11 mouse cellular contexts compared by ENCODE assay signal in the genomic region with DNA sequence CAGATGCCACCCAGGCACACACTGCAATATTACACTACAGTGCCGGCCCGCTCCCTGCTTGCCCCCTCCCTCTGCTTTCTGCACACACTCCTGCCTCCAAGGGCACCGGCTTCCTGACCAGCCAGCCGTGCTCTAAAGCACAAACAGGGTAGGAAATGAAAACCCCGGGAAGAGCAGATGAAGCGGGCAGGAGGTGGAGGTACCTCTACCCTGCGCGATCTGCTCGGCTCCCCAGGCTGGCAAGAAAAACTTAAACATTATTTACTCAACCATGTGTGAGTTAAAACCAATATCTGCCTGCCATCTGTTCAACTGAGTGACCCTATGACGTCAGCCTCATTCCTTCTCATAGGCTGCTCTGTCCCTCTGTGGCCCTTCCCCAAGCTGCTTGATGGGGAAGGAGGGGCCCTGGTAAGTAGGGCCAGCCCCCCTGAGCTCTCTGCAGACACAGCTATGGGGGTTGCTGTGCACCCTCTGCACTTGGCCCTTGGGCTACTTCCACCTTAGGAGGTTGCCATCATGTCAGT.
DNase-seq lines count a peak whose midpoint lies in the region; ATAC-seq lines count a peak whose summit lies in the region.
"Had no signal": no experiment of that assay in that cellular context is flagged by ENCODE, and none has a peak within 500 bp of the region (broad histone marks: within the 10 kb centered on the region; RNA-seq: fewer than 3 reads in every experiment).

No protein-coding gene starts in this region.

- H3K27ac ChIP-seq in kidney, embryonic 15.5 days = peak overlapping the region; percentile 68
- H3K27ac ChIP-seq in embryonic facial prominence, embryonic 12.5 days = no peak overlapping the region
- H3K27ac ChIP-seq in limb, embryonic 10.5 days = peak overlapping the region; percentile 37; the same call in 1 of the 2 replicates
- peak overlapping the region; percentile 37; the same call in 1 of the 2 replicates for H3K27ac ChIP-seq in neural tube, embryonic 15.5 days (replicated peaks)
- H3K27ac ChIP-seq: macrophage had no signal

- intact Hi-C loops in left cerebral cortex, postnatal 14 days (cut with DNase I) = no loop called here

- H3K4me1 ChIP-seq in kidney, embryonic 15.5 days = peaks cover 37% of the 10 kb centered on the region
- H3K4me1 ChIP-seq in embryonic facial prominence, embryonic 12.5 days = peaks cover 14% of the 10 kb centered on the region
- H3K4me1 ChIP-seq in limb, embryonic 10.5 days = peaks cover 37% of the 10 kb centered on the region
- peaks cover 44% of the 10 kb centered on the region for H3K4me1 ChIP-seq in neural tube, embryonic 15.5 days

- 29% methylated on average over 10 of the region's 10 CpGs for WGBS in kidney, embryonic 15.5 days
- WGBS in embryonic facial prominence, embryonic 12.5 days = 30% methylated on average over 10 of the region's 10 CpGs
- WGBS in limb, embryonic 10.5 days = 67% methylated on average over 10 of the region's 10 CpGs
- 16% methylated on average over 10 of the region's 10 CpGs for WGBS in neural tube, embryonic 15.5 days

- H3K4me2 ChIP-seq in kidney, embryonic 15.5 days = peak overlapping the region; percentile 43
- H3K4me2 ChIP-seq in embryonic facial prominence, embryonic 12.5 days (replicated peaks) = peak overlapping the region; percentile 9; the same call in 1 of the 2 replicates
- H3K4me2 ChIP-seq in neural tube, embryonic 15.5 days = no peak overlapping the region

- no peak overlapping the region for H3K4me3 ChIP-seq in kidney, embryonic 15.5 days (replicated peaks)
- H3K4me3 ChIP-seq in embryonic facial prominence, embryonic 12.5 days = no peak overlapping the region
- no peak overlapping the region for H3K4me3 ChIP-seq in limb, embryonic 10.5 days
- H3K4me3 ChIP-seq in neural tube, embryonic 15.5 days (replicated peaks) = no peak overlapping the region

- H3K9ac ChIP-seq in kidney, embryonic 15.5 days = no peak overlapping the region
- no peak overlapping the region for H3K9ac ChIP-seq in embryonic facial prominence, embryonic 12.5 days
- H3K9ac ChIP-seq in neural tube, embryonic 15.5 days (replicated peaks) = no peak overlapping the region

- ATAC-seq in kidney, embryonic 15.5 days (replicated peaks; ENCODE audit: low FRiP score) = peak; percentile 81
- ATAC-seq in embryonic facial prominence, embryonic 12.5 days (ENCODE audit: insufficient number of reproducible peaks, insufficient read depth, low FRiP score, low TSS enrichment) = 0 out of 2 replicates have a peak, but pooled peaks have one; percentile 43
- ATAC-seq in neural tube, embryonic 15.5 days (ENCODE audit: low FRiP score) = 0 out of 2 replicates have a peak, but pooled peaks have one; percentile 26
- no peak for ATAC-seq in erythroid progenitor cell, adult 5-6 weeks (replicated peaks; ENCODE audit: low FRiP score, poor library complexity, severe bottlenecking)

- no peak for DNase-seq in kidney, adult 9 months
- no peak for DNase-seq in limb, embryonic 10.5 days (ENCODE audit: low spot score)
- DNase-seq in right cerebral cortex, postnatal 36 days (ENCODE audit: low spot score in 2 of 2) = no peak
- DNase-seq in left cerebral cortex, postnatal 14 days (ENCODE audit: low spot score in 2 of 2) = no peak
- DNase-seq: right cerebral cortex, postnatal 14 days; thymus, postnatal 4 days had no signal

- no peaks in the 10 kb centered on the region for H3K9me3 ChIP-seq in kidney, embryonic 15.5 days (replicated peaks)
- H3K9me3 ChIP-seq in embryonic facial prominence, embryonic 12.5 days = no peaks in the 10 kb centered on the region
- H3K9me3 ChIP-seq in limb, embryonic 10.5 days (replicated peaks) = no peaks in the 10 kb centered on the region
- no peaks in the 10 kb centered on the region for H3K9me3 ChIP-seq in neural tube, embryonic 15.5 days (replicated peaks)

- H3K27me3 ChIP-seq in kidney, embryonic 15.5 days = 0 out of 2 replicates have a peak, but pooled peaks cover 5% of the 10 kb centered on the region
- 0 out of 2 replicates have a peak, but pooled peaks cover 2% of the 10 kb centered on the region for H3K27me3 ChIP-seq in embryonic facial prominence, embryonic 12.5 days
- H3K27me3 ChIP-seq in limb, embryonic 10.5 days (ENCODE audit: low read depth, poor library complexity, severe bottlenecking) = peaks cover 6% of the 10 kb centered on the region; the same call in 1 of the 2 replicates
- H3K27me3 ChIP-seq in neural tube, embryonic 15.5 days (replicated peaks) = no peaks in the 10 kb centered on the region

- H3K36me3 ChIP-seq in kidney, embryonic 15.5 days = no peaks in the 10 kb centered on the region
- no peaks in the 10 kb centered on the region for H3K36me3 ChIP-seq in embryonic facial prominence, embryonic 12.5 days
- H3K36me3 ChIP-seq in limb, embryonic 10.5 days = no peaks in the 10 kb centered on the region
- no peaks in the 10 kb centered on the region for H3K36me3 ChIP-seq in neural tube, embryonic 15.5 days
